Mouse (Mus musculus) heart, embryonic 11.5 days (tissue): ENCODE data around the gene Hnrnpa2b1. TPM values are rescaled to one million over a fixed set of nuclear protein-coding genes. Genes with fewer than 3 reads are reported as not detected.

Source experiments
- ATAC-seq: fragments of 200-750 bp; cut with Nextera tagmentation; replicated peaks from 2 replicates; pipeline ENCODE4 v1.8.0; 2017; ENCODE audit warnings: moderate library complexity; ENCODE audit not compliant: insufficient number of reproducible peaks, low FRiP score, low TSS enrichment
- H3K27ac ChIP-seq: fragments of 300-500 bp; sonication (generic); 2 replicates; pipeline ENCODE4 v1.5.1; 2014; ENCODE audit warnings: mild to moderate bottlenecking, low read depth, low read length
- H3K27me3 ChIP-seq: fragments of 300-500 bp; sonication (generic); 2 replicates; pipeline ENCODE4 v1.6.1; 2014; ENCODE audit warnings: mild to moderate bottlenecking, low read length, mixed read lengths; ENCODE audit not compliant: control insufficient read depth, insufficient read depth
- H3K36me3 ChIP-seq: fragments of 300-500 bp; sonication (generic); 2 replicates; pipeline ENCODE4 v1.6.1; 2014; ENCODE audit warnings: mild to moderate bottlenecking, low read length, moderate library complexity, mixed read lengths; ENCODE audit not compliant: control insufficient read depth, insufficient read depth
- H3K4me1 ChIP-seq: fragments of 300-500 bp; sonication (generic); 2 replicates; pipeline ENCODE4 v1.6.1; 2014; ENCODE audit warnings: low read length; ENCODE audit not compliant: control insufficient read depth, insufficient read depth
- H3K4me2 ChIP-seq: fragments of 300-500 bp; sonication (generic); 2 replicates; pipeline ENCODE4 v1.6.1; 2014; ENCODE audit warnings: mild to moderate bottlenecking, moderate library complexity
- H3K4me3 ChIP-seq: fragments of 300-500 bp; sonication (generic); 2 replicates; pipeline ENCODE4 v1.5.1; 2014; ENCODE audit warnings: low read depth, low read length
- H3K9ac ChIP-seq: fragments of 300-500 bp; sonication (generic); 2 replicates; pipeline ENCODE4 v1.6.1; 2014; ENCODE audit warnings: mild to moderate bottlenecking, low read depth, low read length, moderate library complexity
- H3K9me3 ChIP-seq: fragments of 300-500 bp; sonication (generic); replicated peaks from 2 replicates; pipeline ENCODE4 v1.6.1; 2016; ENCODE audit warnings: low read length; ENCODE audit not compliant: control insufficient read depth
- WGBS: fragments of 180-500 bp; shearing (Covaris S2); extraction: QIAGEN DNeasy Blood & Tissue Kit; methylation state at CpG from one replicate; pipeline ENCODE4 v1.1.7; 2014; ENCODE audit not compliant: insufficient replicate concordance; 5-methylcytosine and 5-hydroxymethylcytosine counted together
- polyA plus RNA-seq: library from polyadenylated mRNA; unstranded; fragments of >200 nt; fragmentation: Nextera tagmentation; extraction: Ambion mirVana; gene quantifications from 2 replicates; pipeline ENCODE4 v1.2.1, GENCODE M21; 2014

Hnrnpa2b1 gene
- 856 and 1,080 TPM in 2 replicates for polyA plus RNA-seq

DNA sequence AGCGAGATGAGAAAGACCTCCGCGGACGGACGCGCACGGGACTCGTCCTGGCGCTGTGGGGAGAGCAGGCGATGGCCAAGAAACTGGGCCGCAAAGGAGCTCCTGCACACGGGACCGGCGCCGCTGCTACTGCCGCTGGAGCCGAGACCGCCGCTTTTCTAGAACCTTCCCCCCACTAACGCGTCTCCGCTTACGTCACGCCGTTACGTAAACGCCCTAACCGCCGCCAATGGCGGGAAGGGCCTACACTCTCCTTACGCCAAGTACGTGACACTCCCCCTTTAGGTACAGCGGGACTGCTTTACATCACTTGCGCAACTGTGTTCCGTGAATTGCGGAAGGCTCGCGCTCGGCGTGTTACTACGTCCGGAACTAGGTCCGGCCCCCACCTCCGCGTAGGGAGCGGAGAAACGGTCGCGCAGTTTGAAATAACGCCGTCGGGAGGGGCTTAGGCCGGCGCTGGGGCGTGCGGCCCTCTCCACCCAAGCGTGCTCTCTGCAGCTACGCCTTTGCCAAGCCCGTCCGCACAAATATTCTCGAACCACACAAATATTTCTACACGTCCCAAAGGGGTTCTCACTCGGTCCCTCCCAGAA is at the start of gene Hnrnpa2b1:
Gene Hnrnpa2b1 (minus strand): TSS at position 180 of the 596 bp plus-strand sequence.
- Histone ChIP-seq H3K9me3 (no peaks in the 10 kb centered on the region), H3K27ac (peak within 1 kb of the TSS; percentile 100), H3K4me1 (peaks cover 15% of the 10 kb centered on the region), H3K36me3 (peaks cover 24% of the 10 kb centered on the region), H3K9ac (peak within 1 kb of the TSS; percentile 100), H3K27me3 (no peaks in the 10 kb centered on the region), H3K4me2 (peak within 1 kb of the TSS; percentile 67), H3K4me3 (peak within 1 kb of the TSS; percentile 88)
- peak; percentile 91 for ATAC-seq
- WGBS, result under 1% methylated on average over 63 of the region's 63 CpGs

DNA sequence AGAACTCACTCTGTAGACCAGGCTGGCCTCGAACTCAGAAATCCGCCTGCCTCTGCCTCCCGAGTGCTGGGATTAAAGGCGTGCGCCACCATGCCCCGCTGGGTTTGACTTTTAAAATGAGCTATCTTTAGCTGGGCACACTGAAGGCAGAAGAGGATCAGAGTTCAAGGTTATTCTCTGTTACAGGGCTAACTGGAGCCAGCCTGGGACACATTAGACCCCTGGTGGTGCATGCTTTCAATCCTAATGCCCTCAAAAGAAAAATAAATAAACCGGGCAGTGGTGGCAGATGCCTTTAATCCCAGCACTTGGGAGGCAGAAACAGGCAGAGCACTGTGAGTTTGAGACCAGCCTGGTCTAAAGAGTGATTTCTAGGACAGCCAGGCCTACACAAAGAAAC is 45.2 kb upstream of the Hnrnpa2b1 start:
- Histone ChIP-seq H3K4me3 (no peak overlapping the region), H3K4me2 (no peak overlapping the region), H3K27me3 (no peaks in the 10 kb centered on the region), H3K9ac (no peak overlapping the region), H3K27ac (no peak overlapping the region), H3K4me1 (no peaks in the 10 kb centered on the region), H3K9me3 (no peaks in the 10 kb centered on the region; the same call in 1 of the 2 replicates), H3K36me3 (no peaks in the 10 kb centered on the region)
- 84% methylated on average over 7 of the region's 7 CpGs for WGBS
- ATAC-seq, result no peak

DNA sequence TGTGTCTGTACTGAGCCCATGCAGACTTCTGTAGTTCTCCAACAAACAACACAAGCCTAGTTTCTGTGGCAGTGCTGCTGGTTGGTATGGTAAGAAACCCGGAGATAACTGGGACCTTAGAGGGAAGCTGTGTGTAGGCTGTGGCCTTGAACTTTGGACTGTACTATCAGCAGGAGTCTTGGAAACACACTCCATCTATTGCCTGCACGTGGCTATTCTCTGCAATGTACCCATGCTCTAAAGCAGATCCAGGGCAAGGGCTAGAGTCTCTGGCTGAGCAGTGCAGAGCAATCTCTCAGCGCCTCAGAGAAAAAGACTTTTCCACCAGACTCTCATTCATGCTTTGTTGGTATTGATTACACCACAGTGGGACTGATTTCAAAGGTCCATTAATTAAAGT is 44.1 kb upstream of the Hnrnpa2b1 start:
- H3K27me3 ChIP-seq, result no peaks in the 10 kb centered on the region
- no peak for ATAC-seq
- no peaks in the 10 kb centered on the region for H3K36me3 ChIP-seq
- H3K9ac ChIP-seq, result no peak overlapping the region
- 0 out of 2 replicates have a peak, but pooled peaks cover 2% of the 10 kb centered on the region for H3K4me1 ChIP-seq
- no peaks in the 10 kb centered on the region; the same call in 1 of the 2 replicates for H3K9me3 ChIP-seq
- H3K4me2 ChIP-seq, result no peak overlapping the region
- no peak overlapping the region for H3K27ac ChIP-seq
- no peak overlapping the region for H3K4me3 ChIP-seq
- WGBS, result 66% methylated on average over 3 of the region's 3 CpGs

DNA sequence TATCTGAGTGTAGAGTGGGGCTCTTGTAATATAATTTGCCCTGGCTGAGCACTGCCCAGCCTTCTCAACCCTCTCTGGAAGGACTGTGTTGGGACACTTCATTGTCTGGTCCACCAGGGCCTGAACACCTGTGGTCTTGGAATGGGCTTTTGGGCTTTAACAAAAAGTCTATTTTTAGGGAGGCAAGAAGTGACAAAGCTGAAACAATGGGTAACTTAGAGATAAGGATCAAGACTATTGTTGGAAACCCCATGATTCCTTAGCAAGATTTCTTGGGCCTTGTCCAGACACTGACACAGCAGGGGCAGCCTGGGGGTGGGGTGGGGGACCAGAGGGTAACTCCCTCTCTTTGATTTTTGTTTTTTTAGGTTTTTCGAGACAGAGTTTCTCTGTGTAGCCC is 41.3 kb upstream of the Hnrnpa2b1 start:
- no peak overlapping the region for H3K4me2 ChIP-seq
- H3K27ac ChIP-seq, result no peak overlapping the region
- H3K9me3 ChIP-seq, result no peaks in the 10 kb centered on the region
- ATAC-seq, result no peak
- WGBS, result 60% methylated on average over 1 of the region's 1 CpGs
- H3K4me1 ChIP-seq, result 0 out of 2 replicates have a peak, but pooled peaks cover 2% of the 10 kb centered on the region
- H3K27me3 ChIP-seq, result no peaks in the 10 kb centered on the region
- H3K36me3 ChIP-seq, result no peaks in the 10 kb centered on the region
- no peak overlapping the region for H3K9ac ChIP-seq
- no peak overlapping the region for H3K4me3 ChIP-seq

DNA sequence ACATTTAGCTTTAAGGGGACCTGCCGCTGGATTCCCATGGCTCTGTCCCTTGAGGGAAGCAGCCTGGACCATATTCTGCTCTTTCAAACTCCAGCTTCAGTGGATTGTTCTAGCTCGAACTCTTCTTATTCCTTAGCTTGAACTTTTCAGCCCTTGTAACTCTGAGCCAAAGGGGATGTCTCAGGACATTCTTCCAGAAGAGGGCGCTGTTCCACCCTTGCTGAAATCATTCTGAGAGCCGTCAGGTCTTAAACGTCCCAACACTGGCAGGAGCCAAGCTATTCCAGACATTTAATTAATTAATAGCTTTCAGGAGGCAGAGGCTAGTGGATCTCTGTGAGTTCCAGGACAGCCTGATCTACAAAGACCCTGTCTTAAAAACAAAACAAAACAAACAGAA is 40.4 kb upstream of the Hnrnpa2b1 start:
- no peaks in the 10 kb centered on the region for H3K36me3 ChIP-seq
- H3K9ac ChIP-seq, result no peak overlapping the region
- H3K27me3 ChIP-seq, result no peaks in the 10 kb centered on the region
- no peak for ATAC-seq
- no peaks in the 10 kb centered on the region for H3K9me3 ChIP-seq
- no peak overlapping the region for H3K27ac ChIP-seq
- 26% methylated on average over 5 of the region's 5 CpGs for WGBS
- 0 out of 2 replicates have a peak, but pooled peaks cover 2% of the 10 kb centered on the region for H3K4me1 ChIP-seq
- H3K4me3 ChIP-seq, result no peak overlapping the region
- H3K4me2 ChIP-seq, result no peak overlapping the region

DNA sequence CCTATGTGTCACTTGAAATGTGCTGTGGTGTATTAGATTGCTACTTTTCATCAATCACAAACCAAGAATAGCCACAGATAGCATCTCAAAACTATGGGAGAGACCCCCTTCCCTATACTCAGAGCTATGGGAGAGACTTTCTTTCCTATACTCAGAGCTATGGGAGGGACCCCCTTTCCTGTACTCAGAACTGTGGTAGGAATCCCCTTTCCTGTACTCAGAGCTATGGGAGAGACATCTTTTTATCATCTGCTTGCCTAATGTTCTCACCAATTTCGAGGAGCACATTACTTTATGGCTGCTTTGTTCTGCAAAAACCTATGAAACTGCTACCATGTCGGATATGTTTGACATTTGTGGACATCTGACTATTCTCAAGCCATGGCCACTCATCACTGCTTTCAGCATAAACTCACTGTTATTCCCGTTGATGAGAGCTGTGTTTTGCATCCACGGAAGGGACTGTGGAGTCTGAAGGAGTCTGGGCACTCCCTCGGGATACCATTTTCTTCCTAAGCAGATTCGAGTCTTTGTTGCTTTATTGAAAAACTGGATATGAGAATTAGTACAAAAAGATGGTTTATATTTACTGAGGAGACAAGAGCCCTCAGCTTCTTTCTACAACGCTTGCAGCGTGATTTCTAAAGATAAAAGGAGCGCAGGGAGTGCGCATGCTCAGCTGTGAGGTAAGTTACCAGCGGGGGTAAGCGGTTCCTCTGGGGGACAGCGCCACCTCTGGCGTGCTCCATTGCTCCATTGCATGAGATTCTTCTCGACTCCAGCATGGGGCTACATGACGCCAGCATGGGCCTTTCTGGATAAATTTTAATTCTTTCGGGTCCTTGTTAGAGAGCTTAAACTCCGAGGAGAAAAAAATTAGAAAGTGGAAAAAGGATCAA is 39.3 kb upstream of the Hnrnpa2b1 start:
- Histone ChIP-seq H3K4me1 (0 out of 2 replicates have a peak, but pooled peaks cover 2% of the 10 kb centered on the region), H3K36me3 (no peaks in the 10 kb centered on the region), H3K9ac (peak overlapping the region; percentile 40), H3K27me3 (no peaks in the 10 kb centered on the region), H3K9me3 (no peaks in the 10 kb centered on the region), H3K4me3 (peak overlapping the region; percentile 30), H3K4me2 (peak overlapping the region; percentile 58), H3K27ac (no peak overlapping the region)
- no peak for ATAC-seq
- 23% methylated on average over 18 of the region's 18 CpGs for WGBS

DNA sequence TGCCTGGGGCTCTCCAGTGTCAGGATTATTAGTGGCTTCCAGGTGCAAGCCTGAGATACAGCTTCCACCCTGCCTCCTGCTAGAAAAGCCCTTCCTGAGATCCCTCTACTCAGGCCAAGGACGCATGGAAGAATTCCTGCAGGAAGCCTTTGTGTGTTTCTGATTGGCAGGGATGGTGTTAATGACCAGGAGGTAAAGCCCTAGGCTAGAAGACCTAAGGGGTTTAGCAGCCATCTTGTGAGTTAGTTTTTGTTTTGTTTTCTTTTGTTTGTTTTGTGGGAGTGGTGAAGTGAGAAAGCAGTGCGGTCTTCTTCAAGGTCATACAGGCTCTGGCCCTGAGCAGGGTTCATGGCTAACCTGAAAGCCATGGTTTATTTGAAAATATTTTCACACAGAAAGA is 37.9 kb upstream of the Hnrnpa2b1 start:
- no peaks in the 10 kb centered on the region for H3K27me3 ChIP-seq
- 71% methylated on average over 2 of the region's 2 CpGs for WGBS

DNA sequence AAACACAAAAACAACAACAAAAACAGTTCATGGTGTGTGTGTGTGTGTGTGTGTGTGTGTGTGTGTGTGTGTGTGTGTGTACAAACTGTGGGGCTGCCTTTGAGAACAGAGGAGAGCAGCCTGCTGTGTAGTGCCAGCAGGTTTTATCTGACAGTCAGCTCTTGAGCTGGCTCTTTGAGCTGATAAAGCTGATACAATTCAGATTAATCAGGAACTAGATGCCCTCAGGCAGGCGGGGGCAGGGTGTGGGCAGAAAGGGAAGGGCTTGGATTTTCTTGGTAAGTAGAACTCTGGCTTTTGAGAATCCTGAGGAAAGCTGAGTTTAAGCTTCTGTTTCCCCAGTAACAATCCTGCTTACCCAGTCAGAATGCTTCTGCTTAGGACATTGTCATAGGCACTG is 36.0 kb upstream of the Hnrnpa2b1 start:
- 12% methylated on average over 1 of the region's 1 CpGs for WGBS
- Histone ChIP-seq H3K36me3 (no peaks in the 10 kb centered on the region), H3K4me3 (no peak overlapping the region), H3K4me1 (0 out of 2 replicates have a peak, but pooled peaks cover 2% of the 10 kb centered on the region), H3K4me2 (no peak overlapping the region), H3K9me3 (no peaks in the 10 kb centered on the region), H3K27me3 (no peaks in the 10 kb centered on the region), H3K27ac (no peak overlapping the region), H3K9ac (0 out of 2 replicates have a peak overlapping the region, but pooled peaks have one; percentile 16)
- no peak for ATAC-seq

More for the DNA sequence above, 37.9 kb upstream of the Hnrnpa2b1 start:
- 0 out of 2 replicates have a peak, but pooled peaks cover 2% of the 10 kb centered on the region for H3K4me1 ChIP-seq
- no peak overlapping the region for H3K27ac ChIP-seq
- no peak overlapping the region for H3K4me2 ChIP-seq
- H3K4me3 ChIP-seq, result no peak overlapping the region
- no peak for ATAC-seq
- no peak overlapping the region for H3K9ac ChIP-seq
- no peaks in the 10 kb centered on the region for H3K9me3 ChIP-seq
- no peaks in the 10 kb centered on the region for H3K36me3 ChIP-seq
